Mouse (Mus musculus) lung, postnatal 25 days (tissue): ENCODE results near the gene Bbs12.
A peak's percentile ranks its signal among the peaks of the same experiment; 100 is the strongest.

Experiments
- DNase-seq: peaks from one replicate; pipeline ENCODE4 v3.0.0; 2022; ENCODE audit warnings: low spot score

Gene Bbs12

GRCm38 (mm10) chr3:37312370-37312941 is at the start of gene Bbs12, which contains the start of gene Cetn4:
TSS of gene Bbs12 (plus strand) at chr3:37312554.
TSS of gene Cetn4 (minus strand) at chr3:37312708.
- DNase-seq: peak; percentile 95

- no peak for DNase-seq
Observed at GRCm38 (mm10) chr3:37268338-37268737, 44.0 kb upstream of the Bbs12 start.

- DNase-seq: no peak
Observed at GRCm38 (mm10) chr3:37269926-37270325, 42.4 kb upstream of the Bbs12 start.

GRCm38 (mm10) chr3:37271209-37271608 is 41.1 kb upstream of the Bbs12 start:
- peak; percentile 30 for DNase-seq

GRCm38 (mm10) chr3:37273092-37273491 is 39.3 kb upstream of the Bbs12 start:
- DNase-seq: no peak

GRCm38 (mm10) chr3:37274661-37275060 is 37.7 kb upstream of the Bbs12 start:
- no peak for DNase-seq

- no peak for DNase-seq
Observed at GRCm38 (mm10) chr3:37280221-37280620, 32.1 kb upstream of the Bbs12 start.

GRCm38 (mm10) chr3:37280871-37281270 is 31.5 kb upstream of the Bbs12 start:
- no peak for DNase-seq

GRCm38 (mm10) chr3:37282299-37282922 is 29.9 kb upstream of the Bbs12 start:
- DNase-seq: no peak

GRCm38 (mm10) chr3:37283234-37283633 is 29.1 kb upstream of the Bbs12 start:
- DNase-seq: no peak

- DNase-seq: no peak
Observed at GRCm38 (mm10) chr3:37289237-37289636, 23.1 kb upstream of the Bbs12 start.

- DNase-seq: no peak
Observed at GRCm38 (mm10) chr3:37290881-37291541, 21.3 kb upstream of the Bbs12 start.

GRCm38 (mm10) chr3:37291929-37292328 is 20.4 kb upstream of the Bbs12 start:
- no peak for DNase-seq

GRCm38 (mm10) chr3:37292654-37293053 is 19.7 kb upstream of the Bbs12 start:
- DNase-seq: no peak

- DNase-seq: no peak
Observed at GRCm38 (mm10) chr3:37299470-37299869, 12.9 kb upstream of the Bbs12 start.

- peak; percentile 57 for DNase-seq
Observed at GRCm38 (mm10) chr3:37302685-37303084, 9.7 kb upstream of the Bbs12 start.

GRCm38 (mm10) chr3:37303392-37304139 is 8.8 kb upstream of the Bbs12 start:
- DNase-seq: no peak

- no peak for DNase-seq
Observed at GRCm38 (mm10) chr3:37311897-37312369, 421 bp upstream of the Bbs12 start.

GRCm38 (mm10) chr3:37313371-37313770 is 1.0 kb downstream of the Bbs12 start:
- peak; percentile 8 for DNase-seq

- DNase-seq: no peak
Observed at GRCm38 (mm10) chr3:37316233-37316632, 3.9 kb downstream of the Bbs12 start.

GRCm38 (mm10) chr3:37324310-37324709 is 12.0 kb downstream of the Bbs12 start:
- DNase-seq: no peak

- DNase-seq: no peak
Observed at GRCm38 (mm10) chr3:37325317-37326112, 13.2 kb downstream of the Bbs12 start.
